Mouse (Mus musculus) liver, adult 2 months (tissue): ENCODE results near the gene Camk2d. TPM values are rescaled to one million over a fixed set of nuclear protein-coding genes. Genes with fewer than 3 reads are reported as not detected.
A peak's percentile ranks its signal among the peaks of the same experiment; 100 is the strongest.

Experiments used
- DNase-seq: peaks from one replicate; pipeline ENCODE4 v3.0.0-alpha.2; 2011; ENCODE audit warnings: low read depth, low spot score; ENCODE audit errors: extremely low read depth
- H3K27ac ChIP-seq: fragments of 200-500 bp; replicated peaks from 2 replicates; pipeline ENCODE4 v1.5.1; 2012; ENCODE audit warnings: low read depth, mild to moderate bottlenecking, control low read depth, inconsistent platforms, low read length; ENCODE audit not compliant: insufficient read depth
- H3K27me3 ChIP-seq: fragments of 200-500 bp; 2 replicates; pipeline ENCODE4 v1.6.1; 2012; ENCODE audit warnings: mild to moderate bottlenecking, moderate library complexity, low read length, inconsistent platforms; ENCODE audit not compliant: control insufficient read depth, insufficient read depth
- H3K36me3 ChIP-seq: fragments of 200-500 bp; 2 replicates; pipeline ENCODE4 v1.6.1; 2012; ENCODE audit warnings: low read length, inconsistent platforms; ENCODE audit not compliant: control insufficient read depth, insufficient read depth
- H3K4me1 ChIP-seq: fragments of 200-500 bp; 2 replicates; pipeline ENCODE4 v1.6.1; 2011; ENCODE audit warnings: low read length; ENCODE audit not compliant: control insufficient read depth, insufficient read depth
- H3K4me3 ChIP-seq: fragments of 200-500 bp; 2 replicates; pipeline ENCODE4 v1.5.1; 2011; ENCODE audit warnings: low read depth, mild to moderate bottlenecking, control low read depth, low read length, moderate library complexity; ENCODE audit not compliant: insufficient read depth
- H3K79me2 ChIP-seq: fragments of 200-500 bp; 2 replicates; pipeline ENCODE4 v1.6.1; 2012; ENCODE audit warnings: inconsistent platforms, mild to moderate bottlenecking, low read length, moderate library complexity; ENCODE audit not compliant: control insufficient read depth, insufficient read depth
- H3K9ac ChIP-seq: fragments of 200-500 bp; 2 replicates; pipeline ENCODE4 v1.6.1; 2012; ENCODE audit warnings: low read depth, mild to moderate bottlenecking, control low read depth, inconsistent platforms, low read length
- CTCF ChIP-seq: fragments of 200-500 bp; IDR thresholded peaks from 2 replicates; pipeline ENCODE4 v1.5.1; 2011; ENCODE audit warnings: low read depth, low read length, control low read depth
- POLR2A ChIP-seq: fragments of 200-500 bp; IDR thresholded peaks from 2 replicates; pipeline ENCODE4 v1.6.1; 2011; ENCODE audit warnings: low read length, control low read depth; ENCODE audit not compliant: insufficient read depth; ENCODE audit errors: extremely low read depth
- WGBS: fragments of 180-500 bp; shearing (Covaris S2); methylation state at CpG from one replicate; pipeline ENCODE4 v1.1.7; 2018; 5-methylcytosine and 5-hydroxymethylcytosine counted together
- polyA plus RNA-seq: library from polyadenylated mRNA; depleted of rRNA; stranded (reverse); fragments of >200 nt; gene quantifications from 2 replicates; pipeline ENCODE4 v1.2.3, GENCODE M21; 2012
- total RNA-seq: library from RNA; depleted of rRNA; stranded (reverse); fragments of >200 nt; gene quantifications from 2 replicates; pipeline ENCODE4 v1.2.3, GENCODE M21; 2014

Camk2d gene
- total and polyA plus RNA-seq, 2 experiments = 5.9 to 9.4 TPM

GRCm38 (mm10) chr3:126744432-126745133 lies 148.5 kb downstream of the Camk2d start:
- no peak for DNase-seq
- Histone ChIP-seq H3K27me3 (no peaks in the 10 kb centered on the region), H3K36me3 (no peaks in the 10 kb centered on the region), H3K79me2 (no peaks in the 10 kb centered on the region), H3K9ac (no peak overlapping the region), H3K4me3 (no peak overlapping the region), H3K27ac (no peak overlapping the region), H3K4me1 (peaks cover 2% of the 10 kb centered on the region; the same call in 1 of the 2 replicates)
- WGBS = 82% methylated on average over 3 of the region's 3 CpGs
- TF ChIP-seq CTCF (no peak), POLR2A (no peak)

GRCm38 (mm10) chr3:126746148-126746803 lies 150.2 kb downstream of the Camk2d start:
- no peak for TF ChIP-seq POLR2A
- no peak for TF ChIP-seq CTCF
- Histone ChIP-seq H3K9ac (no peak overlapping the region), H3K4me3 (no peak overlapping the region), H3K27ac (no peak overlapping the region), H3K36me3 (no peaks in the 10 kb centered on the region), H3K79me2 (no peaks in the 10 kb centered on the region), H3K4me1 (peaks cover 2% of the 10 kb centered on the region; the same call in 1 of the 2 replicates), H3K27me3 (no peaks in the 10 kb centered on the region)
- peak; percentile 55 for DNase-seq
- WGBS = 43% methylated on average over 11 of the region's 11 CpGs

- peaks cover 2% of the 10 kb centered on the region; the same call in 1 of the 2 replicates for H3K4me1 ChIP-seq
- no peaks in the 10 kb centered on the region for H3K27me3 ChIP-seq
- no peak for DNase-seq
- H3K9ac ChIP-seq = no peak overlapping the region
- H3K79me2 ChIP-seq = no peaks in the 10 kb centered on the region
- TF ChIP-seq POLR2A = no peak
- no peak for TF ChIP-seq CTCF
- no peak overlapping the region for H3K4me3 ChIP-seq
- no peak overlapping the region for H3K27ac ChIP-seq
- 96% methylated on average over 3 of the region's 3 CpGs for WGBS
- H3K36me3 ChIP-seq = no peaks in the 10 kb centered on the region
Measured at GRCm38 (mm10) chr3:126747628-126748027, 151.5 kb downstream of the Camk2d start.

- 77% methylated on average over 7 of the region's 7 CpGs for WGBS
- H3K4me3 ChIP-seq = no peak overlapping the region
- DNase-seq = no peak
- H3K27ac ChIP-seq = no peak overlapping the region
- H3K4me1 ChIP-seq = no peaks in the 10 kb centered on the region
- no peaks in the 10 kb centered on the region for H3K27me3 ChIP-seq
- TF ChIP-seq POLR2A (no peak), CTCF (no peak)
- H3K36me3 ChIP-seq = no peaks in the 10 kb centered on the region
- no peaks in the 10 kb centered on the region for H3K79me2 ChIP-seq
- H3K9ac ChIP-seq = no peak overlapping the region
Measured at GRCm38 (mm10) chr3:126751377-126752098, 155.4 kb downstream of the Camk2d start.

- Histone ChIP-seq H3K79me2 (no peaks in the 10 kb centered on the region), H3K27ac (no peak overlapping the region), H3K4me3 (no peak overlapping the region), H3K4me1 (no peaks in the 10 kb centered on the region), H3K9ac (no peak overlapping the region), H3K27me3 (no peaks in the 10 kb centered on the region), H3K36me3 (no peaks in the 10 kb centered on the region)
- DNase-seq = no peak
- TF ChIP-seq POLR2A (no peak), CTCF (no peak)
- WGBS = 94% methylated on average over 6 of the region's 6 CpGs
Measured at GRCm38 (mm10) chr3:126752978-126753377, 156.9 kb downstream of the Camk2d start.
